14 mouse cellular contexts compared by ENCODE assay signal in genomic region chr10:128664808-128665207, GRCm38 (mm10). TPM values are rescaled to one million over a fixed set of nuclear protein-coding genes. Genes with fewer than 3 reads are reported as not detected.
"Had no signal": no experiment of that assay in that cellular context is flagged by ENCODE, and none has a peak within 500 bp of the region (broad histone marks: within the 10 kb centered on the region; RNA-seq: fewer than 3 reads in every experiment).

No protein-coding gene starts in this region.

- H3K9me3 ChIP-seq: intestine, embryonic 15.5 days; kidney, embryonic 15.5 days; limb, embryonic 10.5 days; midbrain, embryonic 13.5 days; neural tube, embryonic 13.5 days had no signal

- H3K27ac ChIP-seq: intestine, embryonic 15.5 days; kidney, embryonic 15.5 days; limb, embryonic 10.5 days; midbrain, embryonic 13.5 days; neural tube, embryonic 13.5 days had no signal

- H3K36me3 ChIP-seq: intestine, embryonic 15.5 days; kidney, embryonic 15.5 days; limb, embryonic 10.5 days; midbrain, embryonic 13.5 days; neural tube, embryonic 13.5 days had no signal

- H3K4me3 ChIP-seq: intestine, embryonic 15.5 days; kidney, embryonic 15.5 days; limb, embryonic 10.5 days; megakaryocyte, embryonic 14.5 days; midbrain, embryonic 13.5 days; neural tube, embryonic 13.5 days had no signal

- ATAC-seq: intestine, embryonic 15.5 days; midbrain, embryonic 13.5 days had no signal

- H3K9ac ChIP-seq: intestine, embryonic 15.5 days; kidney, embryonic 15.5 days; lung, embryonic 14.5 days; midbrain, embryonic 13.5 days; neural tube, embryonic 13.5 days had no signal

- DNase-seq: kidney, adult 18-20 months; kidney, postnatal 14 days; lung, embryonic 14.5 days; lung, postnatal 10 days; lung, postnatal 4 days; right cerebral cortex, postnatal 14 days; thymus, postnatal 14 days had no signal

- H3K27me3 ChIP-seq: intestine, embryonic 15.5 days; kidney, embryonic 15.5 days; midbrain, embryonic 13.5 days; neural tube, embryonic 13.5 days had no signal

- H3K4me2 ChIP-seq: intestine, embryonic 15.5 days; kidney, embryonic 15.5 days; lung, embryonic 14.5 days; midbrain, embryonic 13.5 days; neural tube, embryonic 13.5 days had no signal

RNA-seq across cellular contexts. Expression of gene Ikzf4, which starts 19.0 kb away (rescaled TPM):
- total RNA-seq: monocyte, adult 5-6 weeks had no signal

RNA-seq across cellular contexts. Expression of gene Pmel, which starts 39.2 kb away (rescaled TPM):
- total RNA-seq: monocyte, adult 5-6 weeks had no signal
